Mouse (Mus musculus) small intestine, adult 2 months (tissue): Measurements from ENCODE around the gene Nfe2l1.

ENCODE experiments used
- CTCF ChIP-seq: fragments of 200-500 bp; IDR thresholded peaks from 2 replicates; pipeline ENCODE4 v1.5.1; 2012; ENCODE audit warnings: low read depth, mild to moderate bottlenecking, control low read depth, inconsistent platforms, low read length, moderate library complexity, mixed read lengths; ENCODE audit not compliant: insufficient replicate concordance, insufficient read length; ENCODE audit errors: extremely low read depth
- POLR2A ChIP-seq: fragments of 200-500 bp; IDR thresholded peaks from 2 replicates; pipeline ENCODE4 v1.6.1; 2012; ENCODE audit warnings: low read depth, mild to moderate bottlenecking, control low read depth, inconsistent platforms, low read length, moderate library complexity

DNA sequence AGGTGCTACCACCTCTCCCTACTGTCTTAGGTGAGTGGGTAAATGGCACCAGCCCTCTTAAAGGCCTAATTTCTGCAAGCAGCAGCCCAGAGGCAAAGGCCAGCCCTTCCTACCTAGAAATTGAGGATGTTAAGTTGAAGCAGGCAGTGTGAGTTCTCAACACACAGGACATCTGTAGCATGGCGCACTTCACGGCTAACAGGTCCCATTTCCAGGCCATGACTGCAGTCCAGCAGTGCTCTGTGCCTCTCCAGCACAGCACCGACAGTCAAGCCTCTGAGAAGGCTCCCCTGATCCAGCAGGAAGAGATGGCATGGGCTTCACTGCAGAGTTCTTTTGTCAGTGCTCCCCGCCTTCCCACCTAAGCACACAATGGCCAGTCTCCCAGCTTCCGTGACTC lies 12.8 kb downstream of the Nfe2l1 start:
- TF ChIP-seq POLR2A (no peak), CTCF (no peak)
